Mouse (Mus musculus) ovary, postnatal 10 days (tissue): ENCODE measurements at regions not wholly inside any gene's neighbourhood (a gene's known extent, or its start where the extent isn't known, plus 50 kb on each side); places are given as distances from the start of the nearest gene placed in this dataset.

Experiments used
- DNase-seq: peaks from one replicate; pipeline ENCODE4 v3.0.0; 2022; ENCODE audit warnings: low spot score

- DNase-seq: no peak
Observed at GRCm38 (mm10) chr13:47398976-47399375, 276.5 kb downstream of the Rnf144b start.

DNA sequence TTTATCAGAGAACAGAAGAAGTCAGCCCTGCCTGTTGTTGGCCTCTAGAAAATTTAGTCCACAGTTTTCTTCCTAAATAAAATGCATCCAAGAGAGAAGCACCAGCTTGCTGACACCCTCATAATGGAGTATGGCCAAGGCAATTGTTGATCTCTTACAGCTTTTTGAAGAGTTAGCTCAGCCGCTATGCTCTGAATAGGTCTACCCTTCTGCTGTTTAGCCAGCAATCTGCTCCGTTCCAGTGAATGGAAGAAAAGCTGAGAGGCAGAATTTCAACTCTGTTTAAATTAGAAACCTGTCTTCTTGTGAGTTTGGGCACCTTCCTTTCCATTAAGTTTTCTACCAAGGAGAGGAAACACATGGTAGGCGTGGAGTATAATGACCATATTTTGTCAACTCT, 290.8 kb downstream of the Rnf144b start:
- no peak for DNase-seq

DNA sequence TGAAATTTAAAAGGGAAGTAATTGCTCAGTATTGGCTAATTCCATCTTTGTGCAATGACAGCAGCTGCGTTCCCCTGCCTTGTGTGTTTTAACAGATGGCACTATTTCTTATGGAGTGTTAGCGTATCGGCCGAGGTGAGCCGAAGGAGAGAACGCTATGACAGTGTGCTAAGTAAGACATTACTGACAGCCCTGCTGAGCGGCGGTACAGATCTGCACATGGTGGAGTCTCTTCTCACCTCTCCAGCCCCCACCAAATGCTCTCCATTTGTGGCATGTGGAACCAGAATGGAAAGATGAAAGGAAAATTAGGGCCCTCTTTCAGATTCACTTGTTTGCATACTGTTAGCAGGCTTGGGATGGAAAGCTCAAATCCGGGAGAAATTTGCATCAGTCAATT, 291.5 kb downstream of the Rnf144b start:
- no peak for DNase-seq

GRCm38 (mm10) chr13:47429856-47430365, 307.5 kb downstream of the Rnf144b start:
- DNase-seq: no peak

GRCm38 (mm10) chr13:47430409-47430808, 308.0 kb downstream of the Rnf144b start:
- no peak for DNase-seq

- DNase-seq: no peak
Observed at GRCm38 (mm10) chr13:47435631-47436030, 313.2 kb downstream of the Rnf144b start.

DNA sequence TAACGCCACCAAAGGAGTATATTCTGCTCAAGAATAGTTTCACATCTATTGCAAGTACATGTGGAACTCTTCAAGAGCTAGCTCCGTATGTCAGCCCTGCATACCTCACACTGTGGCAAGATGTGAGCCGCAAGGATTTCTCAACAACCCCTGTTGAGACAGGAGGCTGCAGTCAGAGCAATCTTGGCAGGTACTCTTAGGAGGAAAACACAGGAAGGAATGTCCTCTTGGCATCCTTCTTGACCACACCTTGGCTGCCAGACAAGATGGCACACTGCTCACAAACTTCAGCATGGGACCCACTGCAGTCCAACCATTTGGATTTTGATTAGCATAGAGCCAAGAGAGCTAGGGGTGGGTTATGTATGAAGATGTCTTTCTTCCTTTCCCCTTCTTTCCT, 322.4 kb downstream of the Rnf144b start:
- DNase-seq: no peak

- no peak for DNase-seq
Observed at GRCm38 (mm10) chr13:47452186-47452760, 329.8 kb downstream of the Rnf144b start.

DNA sequence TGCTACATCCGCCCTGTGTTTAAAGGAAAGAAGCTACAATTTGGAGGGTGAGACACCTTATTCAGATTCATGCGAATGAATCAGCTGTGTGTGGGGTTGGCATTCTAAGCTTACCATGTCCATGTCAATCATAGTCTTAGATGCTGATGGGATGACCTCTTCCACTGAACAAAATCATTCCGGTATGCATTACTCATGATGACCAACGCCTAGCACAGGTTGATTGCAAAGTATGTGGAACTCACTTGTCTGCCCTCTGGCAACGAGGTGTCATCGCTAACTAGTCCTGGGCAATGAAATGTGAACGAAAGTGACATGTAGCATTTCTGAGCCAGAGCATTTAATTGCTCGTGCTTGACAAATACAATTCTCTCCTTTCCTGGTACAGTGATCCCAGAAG, 339.7 kb downstream of the Rnf144b start:
- no peak for DNase-seq

DNA sequence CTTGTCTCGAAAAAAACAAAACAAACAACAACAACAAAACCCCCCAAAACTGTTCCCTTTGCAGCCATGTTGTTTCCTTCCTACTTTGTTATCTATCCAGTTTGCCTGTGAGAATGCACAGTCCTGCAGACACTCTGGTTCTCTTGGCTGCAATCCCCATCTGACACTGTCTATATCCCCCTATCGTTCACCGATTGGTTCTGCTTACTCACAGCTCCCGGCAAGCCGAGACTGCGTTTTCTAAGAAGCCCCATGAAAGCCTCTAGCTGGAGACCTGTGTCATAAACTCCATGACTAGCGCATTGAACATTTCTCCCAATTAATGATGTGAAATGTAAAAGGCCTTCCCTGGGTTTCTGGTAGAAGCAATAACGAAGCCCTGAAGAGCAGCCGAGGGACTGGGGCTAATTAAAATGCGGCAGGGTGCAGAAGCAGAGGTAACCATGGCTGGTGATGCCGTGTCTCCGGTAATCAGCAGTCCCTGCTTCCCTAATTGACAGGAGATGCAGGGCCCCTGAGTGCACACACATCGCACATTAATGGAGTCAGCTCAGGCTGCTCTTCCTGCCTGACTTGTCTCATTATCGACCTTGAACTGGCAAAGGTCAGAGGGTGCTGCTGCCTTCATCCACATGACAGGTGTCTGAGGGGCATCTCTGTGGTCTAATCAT, 349.2 kb downstream of the Rnf144b start:
- DNase-seq: no peak

GRCm38 (mm10) chr13:47480159-47480558, 357.7 kb downstream of the Rnf144b start:
- DNase-seq: no peak

DNA sequence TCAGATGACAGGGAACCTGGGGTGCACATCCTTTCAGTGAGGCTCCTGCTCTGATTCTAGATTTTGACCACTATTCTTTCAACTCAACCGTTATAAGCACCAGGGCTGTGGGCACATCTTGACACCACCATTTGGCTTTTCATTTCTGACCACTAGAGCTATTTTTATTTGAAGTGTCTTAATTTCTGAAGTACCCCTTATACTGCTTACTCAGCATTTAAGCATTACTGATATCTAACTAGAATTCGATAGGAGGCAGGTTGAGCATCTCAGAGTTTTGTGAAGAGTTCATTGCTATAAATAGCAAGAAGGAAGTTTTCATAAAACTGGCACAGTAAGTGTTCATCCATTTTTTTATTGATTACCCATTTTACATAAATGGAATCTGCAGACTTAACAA, 362.4 kb downstream of the Rnf144b start:
- DNase-seq: no peak

DNA sequence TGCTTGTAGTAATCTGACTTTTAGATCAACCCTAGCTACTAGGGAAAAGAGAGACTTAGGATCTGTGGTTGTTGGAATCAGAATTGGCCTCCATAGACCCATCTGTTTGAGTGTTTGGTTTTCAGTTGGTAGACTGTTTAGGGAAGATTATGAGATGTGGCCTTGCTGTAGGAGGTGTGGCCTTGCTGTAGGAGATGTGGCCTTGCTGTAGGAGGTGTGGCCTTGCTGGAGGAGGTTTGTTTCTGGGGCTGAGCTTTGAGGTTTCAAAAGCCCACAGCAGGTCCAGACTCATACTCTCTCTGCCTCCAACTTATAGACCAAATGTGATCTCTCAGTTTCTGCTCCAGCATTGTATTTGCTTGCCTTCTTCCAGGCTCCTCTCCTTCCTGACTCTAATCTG, 363.7 kb downstream of the Rnf144b start:
- DNase-seq: no peak

DNA sequence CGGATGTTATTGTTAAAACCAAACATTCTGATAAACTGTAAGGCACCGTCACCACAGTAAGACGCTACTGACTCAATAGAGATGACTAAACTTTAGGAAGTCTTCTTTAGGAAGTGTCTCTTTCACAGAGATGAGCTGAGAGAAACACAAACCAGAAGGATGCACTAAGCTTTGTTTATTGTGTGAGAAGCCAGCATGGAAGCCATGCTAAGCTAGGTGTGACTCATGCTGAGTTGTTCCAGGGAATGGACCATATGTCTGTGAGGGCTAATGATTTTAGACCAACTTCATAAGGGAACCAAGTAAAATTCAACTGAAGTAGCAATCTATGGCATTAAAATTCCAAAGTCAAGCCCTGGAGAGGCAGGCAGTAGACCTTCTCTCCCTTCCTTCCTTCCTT, 364.2 kb downstream of the Rnf144b start:
- no peak for DNase-seq

- no peak for DNase-seq
Observed at GRCm38 (mm10) chr13:47505380-47505955, 383.0 kb downstream of the Rnf144b start.

GRCm38 (mm10) chr13:47532935-47533334, 410.5 kb downstream of the Rnf144b start:
- no peak for DNase-seq

GRCm38 (mm10) chr13:47537156-47537555, 414.7 kb downstream of the Rnf144b start:
- no peak for DNase-seq

DNA sequence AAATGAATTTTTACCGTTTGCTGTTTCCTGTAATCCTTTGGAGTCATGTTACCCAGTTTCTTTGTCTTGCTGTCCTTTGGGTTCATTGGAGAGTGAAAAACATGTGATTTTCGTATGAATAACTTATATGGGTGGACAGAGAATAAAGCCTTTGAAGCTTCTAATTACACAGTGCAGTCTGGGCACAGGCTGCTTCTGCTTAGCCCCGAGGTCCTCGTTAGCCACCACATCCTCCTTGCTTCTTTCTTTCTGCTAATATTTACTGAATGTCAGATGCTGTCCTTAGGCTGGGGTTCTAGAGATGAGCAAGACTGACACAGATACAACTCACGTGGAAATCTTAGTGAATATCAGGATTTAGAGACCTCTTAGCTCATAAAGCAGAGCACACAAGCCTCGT, 427.2 kb downstream of the Rnf144b start:
- no peak for DNase-seq

GRCm38 (mm10) chr13:47552251-47552650, 429.8 kb downstream of the Rnf144b start:
- DNase-seq: no peak

DNA sequence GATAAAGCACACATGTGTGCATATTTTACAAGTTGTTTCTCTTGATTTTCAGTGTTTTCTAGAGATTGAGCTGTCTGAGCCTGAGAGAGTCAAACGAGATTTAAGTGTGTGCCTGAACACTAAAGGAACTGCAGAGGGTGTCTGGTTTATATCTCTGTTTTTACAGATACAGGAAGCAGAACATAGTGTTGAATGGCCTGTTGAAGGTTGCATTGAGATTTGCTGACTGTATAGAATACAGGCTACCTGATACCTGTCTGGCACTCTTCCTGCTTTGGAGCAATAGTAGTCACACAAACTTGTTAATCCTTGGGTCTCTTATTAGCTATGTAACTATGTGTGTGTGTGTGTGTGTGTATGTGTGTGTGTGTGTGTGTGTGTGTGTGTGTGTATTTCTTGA, 431.7 kb downstream of the Rnf144b start:
- DNase-seq: no peak

DNA sequence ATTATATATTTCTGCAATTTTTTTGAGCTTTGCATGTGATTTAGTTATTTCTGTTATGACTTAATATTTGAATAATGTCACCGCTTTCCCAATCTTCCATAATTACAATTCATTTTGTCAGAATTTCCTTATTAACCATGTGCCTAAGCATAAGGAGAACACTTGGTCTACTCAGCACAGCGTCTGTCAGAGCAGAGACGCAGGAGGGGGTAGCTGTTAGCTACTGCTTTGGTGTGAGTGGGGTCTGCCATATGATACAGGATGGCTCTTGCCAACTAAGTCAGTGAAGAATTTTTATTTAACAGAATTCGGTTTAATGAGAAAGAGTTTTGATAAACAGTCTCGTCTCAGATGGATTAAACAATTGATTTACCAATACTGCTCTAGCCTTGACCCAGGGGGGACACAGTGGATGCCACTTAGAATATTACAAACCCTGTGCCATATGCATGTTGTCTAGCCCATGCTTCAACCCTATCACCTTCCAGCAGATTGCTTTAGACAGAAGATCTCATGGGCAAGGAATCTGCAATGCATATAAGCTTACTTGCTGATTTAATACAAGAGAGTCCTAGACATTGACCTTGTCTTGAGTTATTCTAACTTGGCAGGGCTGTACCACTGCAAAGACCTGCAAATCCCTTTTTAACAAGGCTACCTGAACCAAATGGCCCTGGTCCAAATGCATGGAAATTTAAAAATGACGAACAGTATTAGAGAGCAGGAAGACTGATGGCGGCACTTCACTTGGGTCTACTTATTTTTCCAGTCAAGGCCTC, 434.9 kb downstream of the Rnf144b start:
- DNase-seq: no peak

- no peak for DNase-seq
Observed at GRCm38 (mm10) chr13:47562836-47563235, 440.4 kb downstream of the Rnf144b start.

GRCm38 (mm10) chr13:47576516-47576915, 454.1 kb downstream of the Rnf144b start:
- no peak for DNase-seq
